Mouse (Mus musculus) lung, adult 2 months (tissue): ENCODE measurements around the gene Rag1.

Experiments
- CTCF ChIP-seq: fragments of 200-500 bp; IDR thresholded peaks from 2 replicates; pipeline ENCODE4 v1.5.1; 2011; ENCODE audit warnings: mild to moderate bottlenecking, low read length, control low read depth; ENCODE audit not compliant: insufficient read depth
- POLR2A ChIP-seq: fragments of 200-500 bp; IDR thresholded peaks from 2 replicates; pipeline ENCODE4 v1.6.1; 2011; ENCODE audit warnings: low read depth, mild to moderate bottlenecking, control low read depth, low read length, borderline replicate concordance; ENCODE audit errors: extremely low read depth

DNA sequence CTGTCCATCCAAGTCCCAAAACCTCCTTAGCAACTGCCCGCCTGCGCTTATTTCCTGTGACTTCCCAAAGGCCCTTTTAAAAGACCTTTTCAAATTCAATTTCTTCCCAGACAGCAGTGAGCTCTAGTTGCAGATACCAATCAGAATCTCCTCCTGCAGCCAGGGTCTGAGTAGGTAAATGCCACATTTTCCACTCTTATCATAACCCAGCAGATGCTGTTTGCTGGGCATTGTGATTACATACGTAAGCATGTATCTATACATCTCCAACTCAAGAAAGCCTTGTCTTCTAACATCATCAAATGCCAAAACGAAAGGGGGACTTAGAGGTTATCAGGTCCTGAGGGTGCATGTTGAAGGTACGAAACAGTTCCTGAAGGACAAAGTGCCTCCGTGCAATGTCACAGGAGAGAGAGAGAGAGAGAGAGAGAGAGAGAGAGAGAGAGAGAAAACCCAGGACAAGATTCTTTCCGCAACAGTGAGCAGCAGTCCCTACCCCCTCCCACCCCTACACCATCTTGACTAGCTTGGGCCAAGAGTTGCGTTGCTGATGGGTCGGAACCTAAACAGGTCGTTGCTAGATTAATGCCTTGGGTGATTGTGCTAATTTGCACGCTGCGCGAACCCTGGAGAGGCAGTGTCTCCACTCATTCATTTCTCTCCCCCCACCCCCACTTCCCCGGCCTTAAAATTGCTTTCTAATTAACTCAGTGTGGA is 3.1 kb upstream of the Rag1 start:
- TF ChIP-seq CTCF (no peak), POLR2A (no peak)
